Mouse (Mus musculus): Measurements from ENCODE around the gene Parvb.

Gene Parvb

GRCm38 (mm10) chr15:84231721-84232561 is at the start of gene Parvb:
Parvb (plus strand) TSS chr15:84232043.
- DNase-seq (ENCODE audit: low spot score in 2 of 2): peak in 1 of 2 experiments; percentile 22

- no peak for DNase-seq (ENCODE audit: low spot score in 2 of 2)
Measured at GRCm38 (mm10) chr15:84183967-84184366, 47.9 kb upstream of the Parvb start.

- no peak for DNase-seq (ENCODE audit: low spot score in 2 of 2)
Measured at GRCm38 (mm10) chr15:84186196-84186595, 45.6 kb upstream of the Parvb start.

- no peak for DNase-seq (ENCODE audit: low spot score in 2 of 2)
Measured at GRCm38 (mm10) chr15:84188887-84189530, 42.8 kb upstream of the Parvb start.

GRCm38 (mm10) chr15:84189881-84190280 is 42.0 kb upstream of the Parvb start:
- no peak for DNase-seq (ENCODE audit: low spot score in 2 of 2)

- no peak for DNase-seq (ENCODE audit: low spot score in 2 of 2)
Measured at GRCm38 (mm10) chr15:84191724-84192057, 40.2 kb upstream of the Parvb start.

GRCm38 (mm10) chr15:84192058-84192791 is 39.6 kb upstream of the Parvb start, which contains the start of gene Samm50:
Samm50 (plus strand) TSS chr15:84192241.
- DNase-seq (ENCODE audit: low spot score in 2 of 2): peak; percentile 85 to 86

- DNase-seq (ENCODE audit: low spot score in 2 of 2): no peak
Measured at GRCm38 (mm10) chr15:84196486-84197165, 35.2 kb upstream of the Parvb start.

GRCm38 (mm10) chr15:84207327-84207726 is 24.5 kb upstream of the Parvb start:
- DNase-seq (ENCODE audit: low spot score in 2 of 2): no peak

- DNase-seq (ENCODE audit: low spot score in 2 of 2): no peak
Measured at GRCm38 (mm10) chr15:84209517-84210412, 22.1 kb upstream of the Parvb start.

- DNase-seq (ENCODE audit: low spot score in 2 of 2): no peak
Measured at GRCm38 (mm10) chr15:84210461-84210860, 21.4 kb upstream of the Parvb start.

- no peak for DNase-seq (ENCODE audit: low spot score in 2 of 2)
Measured at GRCm38 (mm10) chr15:84210941-84211340, 20.9 kb upstream of the Parvb start.

- DNase-seq (ENCODE audit: low spot score in 2 of 2): no peak
Measured at GRCm38 (mm10) chr15:84211564-84211963, 20.3 kb upstream of the Parvb start.

GRCm38 (mm10) chr15:84212031-84212755 is 19.6 kb upstream of the Parvb start:
- peak; percentile 86 to 89 for DNase-seq (ENCODE audit: low spot score in 2 of 2)

GRCm38 (mm10) chr15:84212756-84213105 is 19.1 kb upstream of the Parvb start:
- no peak for DNase-seq (ENCODE audit: low spot score in 2 of 2)

- no peak for DNase-seq (ENCODE audit: low spot score in 2 of 2)
Measured at GRCm38 (mm10) chr15:84213162-84213739, 18.6 kb upstream of the Parvb start.

GRCm38 (mm10) chr15:84214476-84214875 is 17.4 kb upstream of the Parvb start:
- DNase-seq (ENCODE audit: low spot score in 2 of 2): no peak

- DNase-seq (ENCODE audit: low spot score in 2 of 2): no peak
Measured at GRCm38 (mm10) chr15:84215273-84215672, 16.6 kb upstream of the Parvb start.

- DNase-seq (ENCODE audit: low spot score in 2 of 2): no peak
Measured at GRCm38 (mm10) chr15:84216026-84216425, 15.8 kb upstream of the Parvb start.

Data from frontal cortex, postnatal 25 days (tissue).